Mouse (Mus musculus) B cell, adult 2 months (primary cell): ENCODE measurements around the gene Fam81a.
A peak's percentile ranks its signal among the peaks of the same experiment; 100 is the strongest.

Experiments used
- DNase-seq, 2 experiments: peaks; one replicate each; pipeline ENCODE4 v3.0.0; 2022

The Fam81a gene

GRCm38 (mm10) chr9:70108151-70108550 is 34.2 kb downstream of the Fam81a start:
- DNase-seq, result no peak

GRCm38 (mm10) chr9:70105573-70105972 is 36.8 kb downstream of the Fam81a start:
- DNase-seq, result no peak

GRCm38 (mm10) chr9:70103106-70103505 is 39.3 kb downstream of the Fam81a start:
- no peak for DNase-seq

- no peak for DNase-seq
These were observed 44.8 kb downstream of the Fam81a start for GRCm38 (mm10) chr9:70097542-70097941.

- no peak for DNase-seq
These were observed 47.3 kb downstream of the Fam81a start for GRCm38 (mm10) chr9:70095016-70095415.

- DNase-seq, result no peak
These were observed 51.8 kb downstream of the Fam81a start for GRCm38 (mm10) chr9:70090541-70090940.

GRCm38 (mm10) chr9:70088786-70089096 is 53.6 kb downstream of the Fam81a start:
- DNase-seq, result no peak

GRCm38 (mm10) chr9:70088041-70088785 is 54.1 kb downstream of the Fam81a start:
- no peak for DNase-seq

GRCm38 (mm10) chr9:70087379-70087778 is 55.0 kb downstream of the Fam81a start:
- DNase-seq, result no peak

GRCm38 (mm10) chr9:70086091-70086490 is 56.3 kb downstream of the Fam81a start:
- DNase-seq, result no peak

- peak; percentile 51 to 61 for DNase-seq
These were observed 58.3 kb downstream of the Fam81a start for GRCm38 (mm10) chr9:70084107-70084506.

- DNase-seq, result no peak
These were observed 59.8 kb downstream of the Fam81a start for GRCm38 (mm10) chr9:70082357-70083204.

- DNase-seq, result no peak
These were observed 60.6 kb downstream of the Fam81a start for GRCm38 (mm10) chr9:70081767-70082166.

- DNase-seq, result no peak
These were observed 61.4 kb downstream of the Fam81a start for GRCm38 (mm10) chr9:70080976-70081375.

- peak; percentile 76 to 78 for DNase-seq
These were observed 62.1 kb downstream of the Fam81a start for GRCm38 (mm10) chr9:70080027-70080800.

GRCm38 (mm10) chr9:70078034-70078433 is 64.3 kb downstream of the Fam81a start:
- no peak for DNase-seq

- DNase-seq, result no peak
These were observed 65.2 kb downstream of the Fam81a start for GRCm38 (mm10) chr9:70077170-70077569.

GRCm38 (mm10) chr9:70072387-70072786 is 70.0 kb downstream of the Fam81a start:
- DNase-seq, result no peak

- no peak for DNase-seq
These were observed 72.4 kb downstream of the Fam81a start for GRCm38 (mm10) chr9:70069961-70070435.

- no peak for DNase-seq
These were observed 74.9 kb downstream of the Fam81a start for GRCm38 (mm10) chr9:70067497-70067896.

GRCm38 (mm10) chr9:70062012-70062411 is 80.3 kb downstream of the Fam81a start:
- DNase-seq, result no peak

- no peak for DNase-seq
These were observed 88.9 kb downstream of the Fam81a start for GRCm38 (mm10) chr9:70053411-70053810.

- no peak for DNase-seq
These were observed 89.6 kb downstream of the Fam81a start for GRCm38 (mm10) chr9:70052730-70053129.
